Mouse (Mus musculus): ENCODE results near the gene B4galnt3.

The B4galnt3 gene

GRCm38 (mm10) chr6:120227068-120227467 lies 67.3 kb downstream of the B4galnt3 start:
- in situ Hi-C loops (cut with MboI, MseI) = loop anchor here in 1 of 2 experiments (5.0 kb wide), 1 partner anchor 35 kb away; no protein-coding TSS in a partner anchor

DNA sequence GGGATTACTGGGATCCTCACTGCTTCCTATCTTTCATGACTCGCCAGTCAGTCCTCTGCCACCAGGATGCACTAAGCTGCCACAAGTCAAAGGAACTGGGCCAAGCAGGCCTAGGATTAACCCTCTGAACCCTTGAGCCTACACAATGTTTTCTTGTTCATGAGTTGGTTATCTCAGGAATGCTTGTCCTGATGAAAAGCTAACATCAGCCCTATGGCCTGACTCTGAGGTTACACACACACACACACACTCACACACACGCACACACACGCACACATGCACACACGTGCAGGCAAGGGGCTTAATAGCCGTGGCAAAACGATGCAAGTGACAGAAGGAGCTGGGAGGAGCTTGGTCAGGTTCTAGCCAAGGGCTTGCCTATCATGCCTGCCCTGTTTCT lies 69.0 kb downstream of the B4galnt3 start:
- in situ Hi-C loops (cut with MboI, MseI) = loop anchor here in 1 of 2 experiments (5.0 kb wide), 1 partner anchor 37 kb away; no protein-coding TSS in a partner anchor

GRCm38 (mm10) chr6:120222669-120223068 lies 71.7 kb downstream of the B4galnt3 start:
- in situ Hi-C loops (cut with MboI, MseI) = loop anchor here (5.0 kb wide), 2 partner anchors 80 to 85 kb away; no protein-coding TSS in a partner anchor

DNA sequence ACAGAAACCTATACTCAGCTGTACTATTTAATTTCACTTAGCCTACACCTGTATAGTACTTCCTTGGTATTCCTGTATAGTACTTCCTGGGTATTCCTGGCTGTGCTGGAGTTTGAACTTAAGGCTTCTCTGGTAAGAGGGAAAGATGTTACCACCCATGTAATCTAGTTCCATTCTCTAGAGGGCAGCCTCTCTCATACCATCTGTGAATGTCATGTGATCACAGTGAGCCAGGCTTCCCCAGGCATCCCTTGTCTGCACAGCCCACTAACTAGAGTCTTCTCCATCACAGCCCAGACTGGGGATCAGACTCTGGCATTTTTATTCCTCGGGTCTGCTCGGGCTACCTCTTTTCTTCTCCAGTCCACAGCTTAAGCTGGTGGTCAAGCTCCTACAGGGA lies 75.1 kb downstream of the B4galnt3 start:
- in situ Hi-C loops (cut with MboI, MseI) = loop anchor here in 1 of 2 experiments (10.0 kb wide), 1 partner anchor 724 kb away; no protein-coding TSS in a partner anchor

- in situ Hi-C loops (cut with MboI, MseI) = loop anchor here in 1 of 2 experiments (10.0 kb wide), 1 partner anchor 722 kb away; no protein-coding TSS in a partner anchor
These were observed 77.7 kb downstream of the B4galnt3 start for GRCm38 (mm10) chr6:120216702-120217101.

DNA sequence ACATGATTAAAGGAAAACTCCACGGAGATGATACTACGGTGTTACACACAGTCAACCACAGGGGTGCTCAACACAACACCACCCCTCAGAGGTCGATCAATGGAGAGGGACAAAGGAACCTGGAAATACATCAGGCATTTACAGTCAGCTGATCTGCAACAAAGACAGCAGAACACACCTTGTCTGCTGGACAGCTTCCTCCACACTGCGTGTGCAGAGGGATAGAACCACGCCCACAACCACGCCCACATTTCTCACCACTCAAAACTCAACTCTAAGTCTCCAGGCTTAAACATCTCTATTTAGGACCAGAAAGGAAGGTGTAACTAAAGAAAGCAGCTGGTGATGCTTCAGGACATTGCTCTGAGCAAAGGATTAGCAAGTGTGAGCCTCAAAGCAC lies 82.8 kb downstream of the B4galnt3 start:
- in situ Hi-C loops (cut with MboI, MseI) = loop anchor here in 1 of 2 experiments (10.0 kb wide), 1 partner anchor 717 kb away; no protein-coding TSS in a partner anchor

GRCm38 (mm10) chr6:120206586-120206985 lies 87.8 kb downstream of the B4galnt3 start:
- in situ Hi-C loops (cut with MboI, MseI) = no loop called here

DNA sequence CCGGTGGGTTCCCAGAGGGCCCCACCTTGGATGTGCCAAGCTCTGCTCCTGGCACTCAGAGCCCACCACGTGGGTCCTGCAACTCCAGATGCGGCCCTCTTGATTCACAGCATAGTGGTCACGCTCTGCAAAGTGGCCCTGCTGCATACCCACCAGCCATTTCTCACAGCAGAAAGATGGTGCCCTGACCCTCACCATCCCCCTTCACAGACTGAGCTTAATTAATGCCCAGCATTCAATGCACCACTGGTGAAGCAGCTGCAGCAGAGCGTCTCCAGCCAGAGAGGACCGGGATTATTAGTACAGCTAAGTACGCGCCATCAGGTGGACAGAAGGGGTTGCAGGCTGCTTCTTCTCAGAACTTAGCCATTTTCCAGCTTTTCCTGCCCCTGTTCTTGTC lies 92.0 kb downstream of the B4galnt3 start:
- in situ Hi-C loops (cut with MboI, MseI) = no loop called here

- in situ Hi-C loops (cut with MboI, MseI) = no loop called here
These were observed 92.4 kb downstream of the B4galnt3 start for GRCm38 (mm10) chr6:120201956-120202355.

GRCm38 (mm10) chr6:120199638-120200394 lies 94.5 kb downstream of the B4galnt3 start:
- in situ Hi-C loops (cut with MboI, MseI) = loop anchor here (5.0 kb wide), 2 partner anchors 193 to 283 kb away; no protein-coding TSS in a partner anchor

DNA sequence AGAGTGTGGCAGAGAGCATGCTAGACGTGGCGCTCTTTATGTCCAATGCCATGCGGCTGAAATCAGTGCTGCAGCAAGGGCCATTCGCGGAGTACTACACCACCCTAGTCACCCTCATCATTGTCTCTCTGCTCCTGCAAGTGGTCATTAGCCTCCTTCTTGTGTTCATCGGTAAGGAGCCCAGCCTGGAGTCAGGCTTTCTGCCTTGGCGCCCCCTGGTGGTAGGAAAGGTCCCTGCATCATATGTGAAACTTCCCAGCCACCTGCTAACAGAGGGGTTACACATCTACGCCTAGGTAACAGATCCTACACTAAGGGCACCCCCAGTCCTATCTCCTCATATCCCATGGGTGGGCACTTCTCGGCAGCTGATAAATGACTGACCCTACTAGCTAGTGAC lies 96.4 kb downstream of the B4galnt3 start:
- in situ Hi-C loops (cut with MboI, MseI) = loop anchor here (5.0 kb wide), 2 partner anchors 191 to 281 kb away; no protein-coding TSS in a partner anchor

- in situ Hi-C loops (cut with MboI, MseI) = loop anchor here (5.0 kb wide), 2 partner anchors 190 to 280 kb away; no protein-coding TSS in a partner anchor
These were observed 97.5 kb downstream of the B4galnt3 start for GRCm38 (mm10) chr6:120196837-120197236.

- in situ Hi-C loops (cut with MboI, MseI) = loop anchor here (5.0 kb wide), 3 partner anchors 153 to 278 kb away; no protein-coding TSS in a partner anchor
These were observed 99.4 kb downstream of the B4galnt3 start for GRCm38 (mm10) chr6:120194963-120195362.

DNA sequence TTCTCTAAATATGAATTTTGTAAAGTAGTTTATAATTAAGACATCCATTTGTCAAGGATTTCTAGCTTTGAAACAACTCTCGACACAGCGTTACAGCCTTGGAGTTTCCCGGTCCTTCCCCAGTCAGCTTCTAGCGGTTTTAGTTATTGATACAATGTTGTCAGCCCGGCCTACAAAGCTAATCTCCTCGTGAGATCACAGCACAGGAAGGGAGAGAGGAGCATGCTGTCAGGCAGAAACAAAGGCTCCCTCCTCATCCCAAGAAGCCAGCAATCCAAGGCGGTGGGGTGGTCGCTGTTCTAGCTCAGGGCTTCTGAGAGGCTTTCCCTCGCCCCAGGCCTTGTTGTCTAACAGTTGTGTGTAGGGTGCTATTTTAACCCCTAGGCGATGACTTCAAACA lies 100.1 kb downstream of the B4galnt3 start:
- in situ Hi-C loops (cut with MboI, MseI) = loop anchor here in 1 of 2 experiments (5.0 kb wide), 2 partner anchors 152 to 187 kb away; no protein-coding TSS in a partner anchor

DNA sequence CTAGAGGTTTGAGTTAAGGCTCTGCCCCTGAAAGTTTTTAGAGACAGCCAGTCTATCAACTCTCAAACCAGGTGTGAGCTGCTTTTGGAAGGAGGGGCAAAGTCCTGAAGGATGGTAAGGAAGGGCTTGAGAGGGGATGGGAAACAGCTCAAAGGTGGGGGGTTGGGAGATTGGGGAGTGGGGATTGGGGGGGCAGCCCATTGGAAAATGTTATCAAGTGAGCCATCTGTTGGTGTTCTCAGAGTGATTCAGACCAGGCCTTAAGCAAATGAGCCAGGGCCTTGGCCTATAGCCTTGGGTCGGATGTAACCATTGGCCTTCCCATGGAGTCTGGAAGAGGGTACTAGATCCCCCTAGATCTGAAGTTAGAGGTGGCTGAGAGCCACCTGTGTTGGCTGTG lies 100.6 kb downstream of the B4galnt3 start:
- in situ Hi-C loops (cut with MboI, MseI) = loop anchor here in 1 of 2 experiments (5.0 kb wide), 2 partner anchors 151 to 186 kb away; no protein-coding TSS in a partner anchor

DNA sequence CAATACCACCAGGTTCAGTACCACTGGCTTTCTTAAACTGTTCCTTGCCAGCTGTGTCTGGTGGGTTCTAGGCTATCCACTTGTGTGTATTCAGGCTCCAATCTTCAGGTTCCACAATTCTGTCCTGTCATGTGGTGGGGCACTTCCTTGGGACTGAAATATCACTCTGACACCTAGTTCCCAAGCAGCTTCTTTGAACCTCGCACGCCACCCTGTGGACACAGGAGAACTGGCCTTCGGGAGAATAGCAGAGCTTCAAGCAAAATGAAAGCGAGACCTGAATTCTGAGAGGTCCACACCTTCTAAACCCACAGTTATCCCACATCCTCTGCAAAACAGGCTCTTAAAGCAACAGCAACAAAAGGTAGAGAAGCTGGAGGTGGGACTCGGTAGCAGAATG lies 101.2 kb downstream of the B4galnt3 start:
- in situ Hi-C loops (cut with MboI, MseI) = loop anchor here in 1 of 2 experiments (5.0 kb wide), 2 partner anchors 151 to 186 kb away; no protein-coding TSS in a partner anchor

DNA sequence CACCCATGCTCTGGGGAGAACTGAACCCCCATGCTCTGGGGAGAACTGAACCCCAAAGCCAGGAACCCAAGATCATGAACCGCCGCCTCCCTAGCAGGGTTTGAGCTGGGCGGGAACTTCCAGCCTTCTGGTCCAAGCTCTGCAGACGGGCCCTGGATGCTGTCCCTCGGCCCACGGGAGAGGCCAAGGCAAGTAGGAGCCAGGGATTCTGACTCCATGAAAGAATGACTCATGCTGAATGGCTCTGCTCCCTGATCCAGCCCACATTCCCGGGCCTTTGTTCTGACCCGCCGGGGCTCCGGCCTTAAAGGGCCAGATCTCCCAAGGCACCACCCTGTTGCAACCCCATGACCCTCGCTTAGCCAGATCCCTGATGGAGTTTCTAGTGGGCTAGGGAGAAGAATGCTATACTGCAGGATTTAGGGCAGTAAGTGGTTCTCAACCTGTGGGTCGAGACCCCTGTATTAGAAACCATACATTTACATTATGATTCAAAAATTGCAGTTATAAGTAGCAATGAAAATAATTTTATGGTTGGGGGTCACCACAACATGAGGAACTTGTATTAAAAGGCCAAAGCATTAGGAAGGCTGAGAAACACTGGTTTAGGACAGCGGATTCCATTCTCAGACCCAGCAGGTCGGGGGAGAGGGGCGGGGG lies 102.0 kb downstream of the B4galnt3 start:
- in situ Hi-C loops (cut with MboI, MseI) = loop anchor here in 1 of 2 experiments (5.0 kb wide), 2 partner anchors 150 to 185 kb away; no protein-coding TSS in a partner anchor

GRCm38 (mm10) chr6:120191396-120192170 lies 102.8 kb downstream of the B4galnt3 start:
- in situ Hi-C loops (cut with MboI, MseI) = loop anchor here in 1 of 2 experiments (5.0 kb wide), 2 partner anchors 149 to 184 kb away; no protein-coding TSS in a partner anchor

GRCm38 (mm10) chr6:120190912-120191311 lies 103.4 kb downstream of the B4galnt3 start:
- in situ Hi-C loops (cut with MboI, MseI) = loop anchor here in 1 of 2 experiments (5.0 kb wide), 2 partner anchors 149 to 184 kb away; no protein-coding TSS in a partner anchor

DNA sequence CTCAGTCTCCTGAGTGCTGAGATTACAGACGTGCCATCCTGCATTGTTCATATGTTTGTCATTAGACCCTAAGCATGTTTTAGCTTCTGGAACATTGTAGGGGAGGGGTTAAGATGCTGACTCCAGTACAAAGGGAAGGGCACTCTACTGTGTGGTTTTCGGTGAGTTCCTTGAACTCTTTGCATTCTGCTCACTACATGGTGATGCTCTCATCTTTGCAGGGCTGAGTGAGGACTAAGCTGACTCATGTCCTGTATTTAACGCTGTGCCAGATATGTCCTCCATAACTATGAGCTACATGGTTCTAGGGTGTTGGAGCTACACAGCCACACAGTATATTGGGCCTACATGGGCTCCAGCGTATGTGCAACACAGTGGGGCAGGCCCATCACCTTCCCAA lies 104.0 kb downstream of the B4galnt3 start:
- in situ Hi-C loops (cut with MboI, MseI) = loop anchor here in 1 of 2 experiments (5.0 kb wide), 2 partner anchors 148 to 183 kb away; no protein-coding TSS in a partner anchor

Data from T-helper 17 cell (primary cell).